Mouse (Mus musculus): ENCODE measurements around the gene Muc5ac. TPM values are rescaled to one million over a fixed set of nuclear protein-coding genes. Genes with fewer than 3 reads are reported as not detected.

The Muc5ac gene
- total RNA-seq (2014; rRNA removed; ENCODE audit: low replicate concordance) (0.04 TPM in 1 of 2 replicates, not detected in the other), polyA plus RNA-seq (2015; fragmentation: Nextera tagmentation; extraction: Ambion mirVana) (0.01 TPM in 1 of 2 replicates, not detected in the other)

GRCm38 (mm10) chr7:141788677-141789452 lies at the start of gene Muc5ac:
Gene Muc5ac, plus strand, starts transcription at chr7:141788972.
- Histone ChIP-seq H3K4me3 (ENCODE audit: low read depth, low read length) (no peak within 1 kb of the TSS), H3K9me3 (replicated peaks; ENCODE audit: control insufficient read depth, low read length) (no peaks in the 10 kb centered on the region), H3K4me1 (ENCODE audit: control insufficient read depth, insufficient read depth) (no peaks in the 10 kb centered on the region), H3K36me3 (replicated peaks; ENCODE audit: control insufficient read depth, insufficient read depth, low read length) (no peaks in the 10 kb centered on the region), H3K4me2 (ENCODE audit: low read depth, low read length) (no peak within 1 kb of the TSS), H3K9ac (replicated peaks; ENCODE audit: low read depth, low read length) (no peak within 1 kb of the TSS), H3K27ac (ENCODE audit: low read depth) (no peak within 1 kb of the TSS), H3K27me3 (ENCODE audit: control insufficient read depth, insufficient read depth, low read length) (no peaks in the 10 kb centered on the region)
- 68% methylated on average over 6 of the region's 6 CpGs for WGBS
- no peak for ATAC-seq (ENCODE audit: insufficient read depth, low read depth)
- DNase-seq (ENCODE audit: low spot score): no peak
- TF ChIP-seq CTCF (IDR thresholded peaks at IDR 0.05; ENCODE audit: low read depth) (no peak), EP300 (IDR thresholded peaks at IDR 0.05; ENCODE audit: low read depth) (no peak)

GRCm38 (mm10) chr7:141747451-141748100 lies 41.2 kb upstream of the Muc5ac start:
- TF ChIP-seq CTCF (IDR thresholded peaks at IDR 0.05; ENCODE audit: low read depth) (no peak), EP300 (IDR thresholded peaks at IDR 0.05; ENCODE audit: low read depth) (no peak)
- H3K4me1 ChIP-seq (ENCODE audit: control insufficient read depth, insufficient read depth): no peaks in the 10 kb centered on the region
- H3K4me2 ChIP-seq (ENCODE audit: low read depth, low read length): no peak overlapping the region
- WGBS: 75% methylated on average over 7 of the region's 7 CpGs
- H3K36me3 ChIP-seq (replicated peaks; ENCODE audit: control insufficient read depth, insufficient read depth, low read length): no peaks in the 10 kb centered on the region
- ATAC-seq (ENCODE audit: insufficient read depth, low read depth) (no peak), DNase-seq (ENCODE audit: low spot score) (no peak)
- H3K9me3 ChIP-seq (replicated peaks; ENCODE audit: control insufficient read depth, low read length): no peaks in the 10 kb centered on the region
- no peak overlapping the region for H3K27ac ChIP-seq (ENCODE audit: low read depth)
- no peak overlapping the region for H3K9ac ChIP-seq (replicated peaks; ENCODE audit: low read depth, low read length)
- H3K4me3 ChIP-seq (ENCODE audit: low read depth, low read length): no peak overlapping the region
- no peaks in the 10 kb centered on the region for H3K27me3 ChIP-seq (ENCODE audit: control insufficient read depth, insufficient read depth, low read length)

DNA sequence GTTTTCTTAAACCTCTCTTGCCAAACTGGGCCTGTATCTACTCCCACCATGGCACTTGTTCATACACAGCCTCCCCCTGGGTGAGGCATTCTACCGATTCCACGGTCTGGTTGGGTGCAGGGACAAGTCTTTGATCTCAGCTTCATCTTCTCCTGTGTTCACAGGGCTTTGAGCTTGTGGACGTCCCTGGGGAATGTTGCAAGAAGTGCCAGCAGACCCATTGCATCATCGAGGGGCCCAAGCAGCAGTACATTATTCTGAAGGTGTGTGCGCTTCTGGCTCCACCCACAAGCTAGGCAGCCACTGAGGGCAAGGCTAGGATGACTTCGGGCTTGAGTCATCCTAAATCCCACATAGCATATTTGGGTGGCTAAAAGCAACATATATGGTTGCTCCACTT lies 36.3 kb upstream of the Muc5ac start:
- Histone ChIP-seq H3K27me3 (ENCODE audit: control insufficient read depth, insufficient read depth, low read length) (no peaks in the 10 kb centered on the region; the same call in 1 of the 2 replicates), H3K9me3 (replicated peaks; ENCODE audit: control insufficient read depth, low read length) (no peaks in the 10 kb centered on the region), H3K4me3 (ENCODE audit: low read depth, low read length) (no peak overlapping the region), H3K36me3 (replicated peaks; ENCODE audit: control insufficient read depth, insufficient read depth, low read length) (no peaks in the 10 kb centered on the region), H3K9ac (replicated peaks; ENCODE audit: low read depth, low read length) (no peak overlapping the region), H3K4me2 (ENCODE audit: low read depth, low read length) (no peak overlapping the region), H3K4me1 (ENCODE audit: control insufficient read depth, insufficient read depth) (no peaks in the 10 kb centered on the region), H3K27ac (ENCODE audit: low read depth) (no peak overlapping the region)
- no peak for ATAC-seq (ENCODE audit: insufficient read depth, low read depth)
- no peak for DNase-seq (ENCODE audit: low spot score)
- TF ChIP-seq CTCF (IDR thresholded peaks at IDR 0.05; ENCODE audit: low read depth) (no peak), EP300 (IDR thresholded peaks at IDR 0.05; ENCODE audit: low read depth) (no peak)
- 75% methylated on average over 6 of the region's 6 CpGs for WGBS

GRCm38 (mm10) chr7:141755831-141756230 lies 32.9 kb upstream of the Muc5ac start:
- no peak for TF ChIP-seq EP300 (IDR thresholded peaks at IDR 0.05; ENCODE audit: low read depth)
- peak; percentile 88 for TF ChIP-seq CTCF (IDR thresholded peaks at IDR 0.05; ENCODE audit: low read depth)
- no peak overlapping the region for H3K9ac ChIP-seq (replicated peaks; ENCODE audit: low read depth, low read length)
- H3K27me3 ChIP-seq (ENCODE audit: control insufficient read depth, insufficient read depth, low read length): no peaks in the 10 kb centered on the region; the same call in 1 of the 2 replicates
- no peaks in the 10 kb centered on the region for H3K36me3 ChIP-seq (replicated peaks; ENCODE audit: control insufficient read depth, insufficient read depth, low read length)
- WGBS: 53% methylated on average over 4 of the region's 4 CpGs
- H3K27ac ChIP-seq (ENCODE audit: low read depth): no peak overlapping the region
- H3K4me2 ChIP-seq (ENCODE audit: low read depth, low read length): no peak overlapping the region
- peak; percentile 47; the same call in 1 of the 2 replicates for ATAC-seq (ENCODE audit: insufficient read depth, low read depth)
- peak; percentile 62 for DNase-seq (ENCODE audit: low spot score)
- no peaks in the 10 kb centered on the region for H3K9me3 ChIP-seq (replicated peaks; ENCODE audit: control insufficient read depth, low read length)
- no peak overlapping the region for H3K4me3 ChIP-seq (ENCODE audit: low read depth, low read length)
- H3K4me1 ChIP-seq (ENCODE audit: control insufficient read depth, insufficient read depth): no peaks in the 10 kb centered on the region

GRCm38 (mm10) chr7:141758291-141758690 lies 30.5 kb upstream of the Muc5ac start:
- H3K36me3 ChIP-seq (replicated peaks; ENCODE audit: control insufficient read depth, insufficient read depth, low read length): no peaks in the 10 kb centered on the region
- H3K4me1 ChIP-seq (ENCODE audit: control insufficient read depth, insufficient read depth): no peaks in the 10 kb centered on the region
- H3K27ac ChIP-seq (ENCODE audit: low read depth): no peak overlapping the region
- ATAC-seq (ENCODE audit: insufficient read depth, low read depth) (no peak), DNase-seq (ENCODE audit: low spot score) (no peak)
- H3K4me3 ChIP-seq (ENCODE audit: low read depth, low read length): no peak overlapping the region
- H3K4me2 ChIP-seq (ENCODE audit: low read depth, low read length): no peak overlapping the region
- WGBS: 52% methylated on average over 4 of the region's 4 CpGs
- H3K9ac ChIP-seq (replicated peaks; ENCODE audit: low read depth, low read length): no peak overlapping the region
- TF ChIP-seq EP300 (IDR thresholded peaks at IDR 0.05; ENCODE audit: low read depth) (no peak), CTCF (IDR thresholded peaks at IDR 0.05; ENCODE audit: low read depth) (no peak)
- no peaks in the 10 kb centered on the region for H3K9me3 ChIP-seq (replicated peaks; ENCODE audit: control insufficient read depth, low read length)
- H3K27me3 ChIP-seq (ENCODE audit: control insufficient read depth, insufficient read depth, low read length): no peaks in the 10 kb centered on the region; the same call in 1 of the 2 replicates
